Mouse (Mus musculus) intestine, postnatal 0 days (tissue): ENCODE results near the gene Snx29. TPM values are rescaled to one million over a fixed set of nuclear protein-coding genes. Genes with fewer than 3 reads are reported as not detected.

ENCODE experiments used
- ATAC-seq: fragments of 200-750 bp; cut with Nextera tagmentation; 2 replicates; pipeline ENCODE4 v1.8.0; 2017; ENCODE audit warnings: mild to moderate bottlenecking, moderate TSS enrichment, moderate library complexity
- H3K27ac ChIP-seq: fragments of 300-500 bp; sonication (generic); 2 replicates; pipeline ENCODE4 v1.5.1; 2014; ENCODE audit warnings: mild to moderate bottlenecking, low read depth, low read length, moderate library complexity
- H3K27me3 ChIP-seq: fragments of 300-500 bp; sonication (generic); replicated peaks from 2 replicates; pipeline ENCODE4 v1.6.1; 2014; ENCODE audit warnings: low read length, mixed read lengths; ENCODE audit not compliant: control insufficient read depth, insufficient read depth
- H3K36me3 ChIP-seq: fragments of 300-500 bp; sonication (generic); 2 replicates; pipeline ENCODE4 v1.6.1; 2014; ENCODE audit warnings: mild to moderate bottlenecking, moderate library complexity; ENCODE audit not compliant: control insufficient read depth, insufficient read depth
- H3K4me1 ChIP-seq: fragments of 300-500 bp; sonication (generic); replicated peaks from 2 replicates; pipeline ENCODE4 v1.6.1; 2014; ENCODE audit warnings: antibody characterized with exemption, low read length, mixed read lengths; ENCODE audit not compliant: control insufficient read depth, insufficient read depth
- H3K4me2 ChIP-seq: fragments of 300-500 bp; sonication (generic); replicated peaks from 2 replicates; pipeline ENCODE4 v1.6.1; 2014; ENCODE audit warnings: low read depth, mild to moderate bottlenecking, moderate library complexity
- H3K4me3 ChIP-seq: fragments of 300-500 bp; sonication (generic); 2 replicates; pipeline ENCODE4 v1.5.1; 2014; ENCODE audit warnings: low read depth, low read length
- H3K9ac ChIP-seq: fragments of 300-500 bp; sonication (generic); 2 replicates; pipeline ENCODE4 v1.6.1; 2014; ENCODE audit warnings: mild to moderate bottlenecking, low read depth, low read length
- H3K9me3 ChIP-seq: fragments of 300-500 bp; sonication (generic); 2 replicates; pipeline ENCODE4 v1.6.1; 2016; ENCODE audit warnings: mixed run types; ENCODE audit not compliant: control insufficient read depth
- CTCF ChIP-seq: sonication (generic); IDR thresholded peaks from 2 replicates; pipeline ENCODE4 v1.5.1; 2016; ENCODE audit warnings: low read depth, mild to moderate bottlenecking, control low read depth, antibody characterized with exemption, moderate library complexity
- WGBS: fragments of 180-500 bp; shearing (Covaris S2); extraction: QIAGEN DNeasy Blood & Tissue Kit; methylation state at CpG from one replicate; pipeline ENCODE4 v1.1.7; 2014; 5-methylcytosine and 5-hydroxymethylcytosine counted together
- polyA plus RNA-seq: library from polyadenylated mRNA; unstranded; fragments of >200 nt; fragmentation: Nextera tagmentation; extraction: Ambion mirVana; gene quantifications from 2 replicates; pipeline ENCODE4 v1.2.1, GENCODE M21; 2015

Snx29 gene
- polyA plus RNA-seq, 1 experiment from 2014 or later = 1.9 TPM

GRCm38 (mm10) chr16:11621042-11621441, 298.3 kb downstream of the Snx29 start:
- no peak overlapping the region for H3K4me3 ChIP-seq
- no peaks in the 10 kb centered on the region for H3K9me3 ChIP-seq
- WGBS = 94% methylated on average over 3 of the region's 3 CpGs
- H3K27me3 ChIP-seq = no peaks in the 10 kb centered on the region
- TF ChIP-seq CTCF = no peak
- ATAC-seq = no peak
- H3K27ac ChIP-seq = no peak overlapping the region
- no peak overlapping the region for H3K4me2 ChIP-seq
- no peaks in the 10 kb centered on the region for H3K36me3 ChIP-seq
- H3K9ac ChIP-seq = no peak overlapping the region
- H3K4me1 ChIP-seq = no peaks in the 10 kb centered on the region

GRCm38 (mm10) chr16:11621664-11622063, 299.0 kb downstream of the Snx29 start:
- Histone ChIP-seq H3K27me3 (no peaks in the 10 kb centered on the region), H3K27ac (no peak overlapping the region), H3K9me3 (no peaks in the 10 kb centered on the region), H3K36me3 (no peaks in the 10 kb centered on the region), H3K4me3 (no peak overlapping the region), H3K4me1 (no peaks in the 10 kb centered on the region), H3K9ac (no peak overlapping the region), H3K4me2 (no peak overlapping the region)
- no peak for ATAC-seq
- TF ChIP-seq CTCF = peak; percentile 43
- WGBS = 100% methylated on average over 1 of the region's 1 CpGs

- Histone ChIP-seq H3K9ac (no peak overlapping the region), H3K4me2 (no peak overlapping the region), H3K27me3 (no peaks in the 10 kb centered on the region), H3K9me3 (no peaks in the 10 kb centered on the region), H3K4me1 (no peaks in the 10 kb centered on the region), H3K4me3 (no peak overlapping the region), H3K36me3 (no peaks in the 10 kb centered on the region), H3K27ac (no peak overlapping the region)
- 82% methylated on average over 3 of the region's 3 CpGs for WGBS
- TF ChIP-seq CTCF = no peak
- ATAC-seq = no peak
Measured at GRCm38 (mm10) chr16:11623032-11623431, 300.3 kb downstream of the Snx29 start.

GRCm38 (mm10) chr16:11624121-11624520, 301.4 kb downstream of the Snx29 start:
- H3K4me3 ChIP-seq = no peak overlapping the region
- no peaks in the 10 kb centered on the region for H3K4me1 ChIP-seq
- H3K9me3 ChIP-seq = no peaks in the 10 kb centered on the region
- no peaks in the 10 kb centered on the region for H3K27me3 ChIP-seq
- H3K4me2 ChIP-seq = no peak overlapping the region
- H3K36me3 ChIP-seq = no peaks in the 10 kb centered on the region
- TF ChIP-seq CTCF = no peak
- no peak overlapping the region for H3K9ac ChIP-seq
- 76% methylated on average over 2 of the region's 2 CpGs for WGBS
- no peak for ATAC-seq
- no peak overlapping the region for H3K27ac ChIP-seq

DNA sequence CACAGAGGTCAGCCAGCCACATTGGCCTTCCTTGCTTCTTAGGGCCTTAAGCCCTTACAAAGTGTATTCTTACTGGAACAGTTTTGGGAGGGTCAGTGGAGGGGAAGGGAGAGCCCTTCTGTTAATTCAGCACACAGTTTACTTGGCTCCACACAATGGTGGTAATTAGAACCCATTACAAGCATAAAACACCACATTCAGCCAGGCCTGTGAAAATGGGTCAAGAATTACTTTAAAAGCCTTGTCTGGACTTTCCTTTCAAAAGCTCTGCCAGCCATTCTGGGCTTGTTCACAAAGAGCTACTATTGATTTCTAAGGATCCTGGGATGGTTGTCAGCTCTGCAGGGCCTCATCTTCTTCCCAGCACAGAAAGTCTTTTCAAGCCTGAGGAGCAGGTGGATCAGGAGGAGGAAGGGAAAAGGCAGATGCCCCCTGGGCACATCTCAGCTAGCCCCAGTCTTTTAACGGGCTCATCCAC, 303.3 kb downstream of the Snx29 start:
- Histone ChIP-seq H3K27me3 (no peaks in the 10 kb centered on the region), H3K4me3 (no peak overlapping the region), H3K27ac (no peak overlapping the region), H3K9me3 (no peaks in the 10 kb centered on the region), H3K4me1 (no peaks in the 10 kb centered on the region), H3K36me3 (no peaks in the 10 kb centered on the region), H3K4me2 (no peak overlapping the region), H3K9ac (no peak overlapping the region)
- TF ChIP-seq CTCF = no peak
- 86% methylated on average over 1 of the region's 1 CpGs for WGBS
- no peak for ATAC-seq

GRCm38 (mm10) chr16:11626616-11627015, 303.9 kb downstream of the Snx29 start:
- no peaks in the 10 kb centered on the region for H3K4me1 ChIP-seq
- TF ChIP-seq CTCF = no peak

More at GRCm38 (mm10) chr16:11626616-11627015, 303.9 kb downstream of the Snx29 start:
- Histone ChIP-seq H3K4me3 (no peak overlapping the region), H3K36me3 (no peaks in the 10 kb centered on the region), H3K4me2 (no peak overlapping the region), H3K27ac (no peak overlapping the region), H3K9me3 (no peaks in the 10 kb centered on the region), H3K27me3 (no peaks in the 10 kb centered on the region), H3K9ac (no peak overlapping the region)
- 64% methylated on average over 2 of the region's 2 CpGs for WGBS
- ATAC-seq = no peak
